Mouse (Mus musculus) thymus, adult 2 months (tissue): ENCODE measurements around the gene Ccr7.

Experiments
- CTCF ChIP-seq: fragments of 200-500 bp; IDR thresholded peaks from 2 replicates; pipeline ENCODE4 v1.5.1; 2012; ENCODE audit warnings: mild to moderate bottlenecking, control low read depth, low read length, moderate library complexity, borderline replicate concordance; ENCODE audit not compliant: control insufficient read depth, poor library complexity, insufficient read depth; ENCODE audit errors: extremely low read depth
- POLR2A ChIP-seq: fragments of 200-500 bp; IDR thresholded peaks from 2 replicates; pipeline ENCODE4 v1.6.1; 2012; ENCODE audit warnings: mild to moderate bottlenecking, low read length, control low read depth, moderate library complexity; ENCODE audit not compliant: control insufficient read depth, poor library complexity, insufficient read depth; ENCODE audit errors: extremely low read depth

GRCm38 (mm10) chr11:99132091-99132730, 22.7 kb downstream of the Ccr7 start:
- no peak for TF ChIP-seq CTCF
- no peak for TF ChIP-seq POLR2A
